Mouse (Mus musculus): ENCODE results near the gene H3f3a. TPM values are rescaled to one million over a fixed set of nuclear protein-coding genes. Genes with fewer than 3 reads are reported as not detected.

H3f3a gene
- total and polyA plus RNA-seq, 3 experiments, result 258 to 430 (median 405) TPM

DNA sequence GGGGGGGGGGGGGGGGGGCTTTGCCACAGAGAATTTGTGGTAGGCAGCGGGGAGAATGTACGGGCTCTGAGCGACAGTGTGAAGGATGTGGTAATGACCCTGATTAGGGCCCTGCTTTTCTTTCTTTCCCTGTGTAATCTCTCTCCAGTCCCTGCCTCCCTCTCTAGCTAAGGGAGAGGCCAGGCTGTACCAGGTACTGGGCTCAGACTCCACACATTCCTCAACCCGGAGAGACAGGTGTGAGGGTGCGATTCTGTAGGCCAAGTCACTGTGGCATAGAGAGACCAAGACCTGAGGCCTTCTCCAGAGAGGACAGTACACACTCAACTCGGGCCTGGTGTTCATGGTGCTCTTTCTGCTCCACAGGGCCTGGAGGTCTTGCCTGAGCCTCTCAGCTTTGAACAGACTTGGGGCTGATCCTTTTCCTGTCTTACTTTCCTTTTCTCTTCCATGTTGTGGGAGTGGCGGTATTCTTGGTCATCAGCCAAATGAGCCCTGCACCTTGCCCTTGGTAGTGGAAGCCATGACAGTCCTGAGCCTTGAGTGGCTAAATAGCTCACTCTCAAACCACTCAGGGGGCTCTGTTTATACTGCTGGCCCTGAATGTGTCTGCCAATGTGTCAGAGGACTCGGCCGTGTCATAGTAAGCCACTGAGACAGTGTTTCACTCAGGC is 30.7 kb downstream of the H3f3a start:
- Histone ChIP-seq H3K27ac (no peak overlapping the region), H3K9ac (ENCODE audit: low read depth, low read length) (no peak overlapping the region), H3K4me3 (no peak overlapping the region), H3K79me2 (replicated peaks; ENCODE audit: control insufficient read depth, insufficient read depth, low read length) (no peaks in the 10 kb centered on the region), H3K4me1 (ENCODE audit: control insufficient read depth, insufficient read depth, low read length) (no peaks in the 10 kb centered on the region), H3K27me3 (ENCODE audit: control insufficient read depth, insufficient read depth, low read length) (no peaks in the 10 kb centered on the region), H3K36me3 (ENCODE audit: control insufficient read depth, insufficient read depth, low read length) (no peaks in the 10 kb centered on the region)
- intact Hi-C loops (cut with DNase I), result no loop called here
- 56% methylated on average over 9 of the region's 9 CpGs for WGBS
- DNase-seq, result no peak
- TF ChIP-seq EP300 (IDR thresholded peaks at IDR 0.05; ENCODE audit: insufficient read depth, low read depth, low read length) (no peak), POLR2A (IDR thresholded peaks at IDR 0.05; ENCODE audit: insufficient read depth, low read depth, low read length) (no peak), CTCF (IDR thresholded peaks at IDR 0.05) (no peak)

GRCm38 (mm10) chr1:180781250-180781649 is 32.5 kb downstream of the H3f3a start:
- H3K9ac ChIP-seq (ENCODE audit: low read depth, low read length), result no peak overlapping the region
- no peak overlapping the region for H3K27ac ChIP-seq
- H3K79me2 ChIP-seq (replicated peaks; ENCODE audit: control insufficient read depth, insufficient read depth, low read length), result no peaks in the 10 kb centered on the region
- DNase-seq, result no peak
- peaks cover 2% of the 10 kb centered on the region; the same call in 1 of the 2 replicates for H3K4me1 ChIP-seq (ENCODE audit: control insufficient read depth, insufficient read depth, low read length)
- no peaks in the 10 kb centered on the region for H3K36me3 ChIP-seq (ENCODE audit: control insufficient read depth, insufficient read depth, low read length)
- WGBS, result 83% methylated on average over 5 of the region's 5 CpGs
- no peak for TF ChIP-seq CTCF (IDR thresholded peaks at IDR 0.05)
- no peak for TF ChIP-seq EP300 (IDR thresholded peaks at IDR 0.05; ENCODE audit: insufficient read depth, low read depth, low read length)
- no peak for TF ChIP-seq POLR2A (IDR thresholded peaks at IDR 0.05; ENCODE audit: insufficient read depth, low read depth, low read length)
- no peak overlapping the region for H3K4me3 ChIP-seq
- intact Hi-C loops (cut with DNase I), result no loop called here
- no peaks in the 10 kb centered on the region for H3K27me3 ChIP-seq (ENCODE audit: control insufficient read depth, insufficient read depth, low read length)

DNA sequence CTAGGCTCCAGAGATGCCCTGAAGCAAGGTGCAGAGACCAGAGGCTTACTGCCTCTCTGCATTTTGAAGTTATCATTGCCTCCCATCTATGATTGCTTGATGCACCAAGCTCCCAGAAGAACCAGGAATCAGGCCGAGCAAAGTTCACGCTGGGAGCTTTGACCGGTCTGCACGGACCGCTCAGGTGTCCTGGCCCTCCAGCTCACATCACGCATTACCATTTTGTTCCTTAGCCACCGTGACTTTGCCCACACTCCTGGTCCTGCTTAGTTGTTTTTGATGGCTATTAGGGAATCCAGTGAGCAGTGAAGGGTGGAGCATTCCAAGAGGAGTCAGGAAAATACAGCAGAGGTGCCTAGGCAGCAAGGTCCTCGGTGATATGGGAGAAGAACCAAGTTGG is 33.5 kb downstream of the H3f3a start:
- no peak for DNase-seq
- Histone ChIP-seq H3K4me1 (ENCODE audit: control insufficient read depth, insufficient read depth, low read length) (peaks cover 2% of the 10 kb centered on the region; the same call in 1 of the 2 replicates), H3K79me2 (replicated peaks; ENCODE audit: control insufficient read depth, insufficient read depth, low read length) (no peaks in the 10 kb centered on the region), H3K27ac (no peak overlapping the region), H3K36me3 (ENCODE audit: control insufficient read depth, insufficient read depth, low read length) (no peaks in the 10 kb centered on the region), H3K9ac (ENCODE audit: low read depth, low read length) (no peak overlapping the region), H3K4me3 (no peak overlapping the region), H3K27me3 (ENCODE audit: control insufficient read depth, insufficient read depth, low read length) (no peaks in the 10 kb centered on the region)
- TF ChIP-seq EP300 (IDR thresholded peaks at IDR 0.05; ENCODE audit: insufficient read depth, low read depth, low read length) (no peak), POLR2A (IDR thresholded peaks at IDR 0.05; ENCODE audit: insufficient read depth, low read depth, low read length) (no peak), CTCF (IDR thresholded peaks at IDR 0.05) (no peak)
- WGBS, result 87% methylated on average over 8 of the region's 8 CpGs
- intact Hi-C loops (cut with DNase I), result no loop called here

- Histone ChIP-seq H3K9ac (ENCODE audit: low read depth, low read length) (no peak overlapping the region), H3K79me2 (replicated peaks; ENCODE audit: control insufficient read depth, insufficient read depth, low read length) (no peaks in the 10 kb centered on the region), H3K27me3 (ENCODE audit: control insufficient read depth, insufficient read depth, low read length) (no peaks in the 10 kb centered on the region), H3K4me1 (ENCODE audit: control insufficient read depth, insufficient read depth, low read length) (peaks cover 2% of the 10 kb centered on the region; the same call in 1 of the 2 replicates), H3K36me3 (ENCODE audit: control insufficient read depth, insufficient read depth, low read length) (no peaks in the 10 kb centered on the region), H3K27ac (no peak overlapping the region), H3K4me3 (no peak overlapping the region)
- intact Hi-C loops (cut with DNase I), result loop anchor here (1.0 kb wide), 1 partner anchor 34 kb away; the partner anchor contains the start of gene H3f3a
- no peak for DNase-seq
- TF ChIP-seq POLR2A (IDR thresholded peaks at IDR 0.05; ENCODE audit: insufficient read depth, low read depth, low read length) (no peak), CTCF (IDR thresholded peaks at IDR 0.05) (no peak), EP300 (IDR thresholded peaks at IDR 0.05; ENCODE audit: insufficient read depth, low read depth, low read length) (no peak)
- WGBS, result 80% methylated on average over 10 of the region's 10 CpGs
Measured at GRCm38 (mm10) chr1:180778941-180779340, 34.8 kb downstream of the H3f3a start.

DNA sequence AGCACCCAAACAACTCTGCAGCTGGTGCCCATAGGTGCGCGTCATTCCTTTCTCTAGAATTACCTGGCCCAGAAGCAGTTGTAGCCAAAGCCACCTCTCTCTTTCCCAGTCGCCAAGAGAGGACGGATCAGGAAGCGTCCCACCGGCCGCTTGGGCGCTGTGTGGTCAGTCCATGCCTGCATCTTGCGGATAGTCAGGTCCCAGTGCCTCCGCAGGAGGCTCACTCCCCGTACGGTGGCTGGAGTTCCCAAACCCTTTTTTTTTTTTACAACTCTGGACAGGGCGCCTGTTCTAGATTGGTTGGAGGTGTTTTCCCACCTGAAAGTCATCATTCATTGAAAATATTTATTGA is 35.4 kb downstream of the H3f3a start:
- H3K27ac ChIP-seq, result peak overlapping the region; percentile 94
- intact Hi-C loops (cut with DNase I), result loop anchor here (1.0 kb wide), 1 partner anchor 35 kb away; the partner anchor contains the start of gene H3f3a
- peak overlapping the region; percentile 62 for H3K4me3 ChIP-seq
- no peak for DNase-seq
- WGBS, result 0% methylated on average over 13 of the region's 13 CpGs
- no peak for TF ChIP-seq EP300 (IDR thresholded peaks at IDR 0.05; ENCODE audit: insufficient read depth, low read depth, low read length)
- no peak for TF ChIP-seq CTCF (IDR thresholded peaks at IDR 0.05)
- peak overlapping the region; percentile 79 for H3K9ac ChIP-seq (ENCODE audit: low read depth, low read length)
- peaks cover 2% of the 10 kb centered on the region; the same call in 1 of the 2 replicates for H3K4me1 ChIP-seq (ENCODE audit: control insufficient read depth, insufficient read depth, low read length)
- H3K27me3 ChIP-seq (ENCODE audit: control insufficient read depth, insufficient read depth, low read length), result no peaks in the 10 kb centered on the region
- no peaks in the 10 kb centered on the region for H3K79me2 ChIP-seq (replicated peaks; ENCODE audit: control insufficient read depth, insufficient read depth, low read length)
- H3K36me3 ChIP-seq (ENCODE audit: control insufficient read depth, insufficient read depth, low read length), result no peaks in the 10 kb centered on the region

- under 1% methylated on average over 56 of the region's 56 CpGs for WGBS
- H3K4me3 ChIP-seq, result peak overlapping the region; percentile 62
- H3K36me3 ChIP-seq (ENCODE audit: control insufficient read depth, insufficient read depth, low read length), result no peaks in the 10 kb centered on the region
- H3K9ac ChIP-seq (ENCODE audit: low read depth, low read length), result peak overlapping the region; percentile 79
- DNase-seq, result peak; percentile 90 to 91
- peak overlapping the region; percentile 94 for H3K27ac ChIP-seq
- no peak for TF ChIP-seq EP300 (IDR thresholded peaks at IDR 0.05; ENCODE audit: insufficient read depth, low read depth, low read length)
- TF ChIP-seq CTCF (IDR thresholded peaks at IDR 0.05), result peak; percentile 77
- peak; percentile 91 for TF ChIP-seq POLR2A (IDR thresholded peaks at IDR 0.05; ENCODE audit: insufficient read depth, low read depth, low read length)
- H3K27me3 ChIP-seq (ENCODE audit: control insufficient read depth, insufficient read depth, low read length), result no peaks in the 10 kb centered on the region
- H3K79me2 ChIP-seq (replicated peaks; ENCODE audit: control insufficient read depth, insufficient read depth, low read length), result no peaks in the 10 kb centered on the region
- intact Hi-C loops (cut with DNase I), result loop anchor here (1.0 to 2.0 kb wide), 2 partner anchors 35 to 73 kb away; partner anchors contain the start of genes H3f3a and Sde2
- peaks cover 2% of the 10 kb centered on the region; the same call in 1 of the 2 replicates for H3K4me1 ChIP-seq (ENCODE audit: control insufficient read depth, insufficient read depth, low read length)
Measured at GRCm38 (mm10) chr1:180777660-180778402, 35.9 kb downstream of the H3f3a start.
